Mouse (Mus musculus): Measurements from ENCODE around the gene Olfr373. TPM values are rescaled to one million over a fixed set of nuclear protein-coding genes. Genes with fewer than 3 reads are reported as not detected.

Olfr373 gene
- polyA plus RNA-seq, 1 experiment from 2014 or later = 0.05 TPM

- WGBS = under 1% methylated on average over 62 of the region's 62 CpGs
- Histone ChIP-seq H3K4me2 (peak overlapping the region; percentile 83), H3K9me3 (replicated peaks) (no peaks in the 10 kb centered on the region), H3K4me3 (replicated peaks) (peak overlapping the region; percentile 59), H3K36me3 (peaks cover 26% of the 10 kb centered on the region), H3K27ac (peak overlapping the region; percentile 100), H3K4me1 (peaks cover 49% of the 10 kb centered on the region), H3K9ac (peak overlapping the region; percentile 88), H3K27me3 (no peaks in the 10 kb centered on the region)
- peak; percentile 73 for ATAC-seq (replicated peaks; ENCODE audit: low FRiP score)
These were observed 52.7 kb downstream of the Olfr373 start for GRCm38 (mm10) chr8:72135446-72136301.

GRCm38 (mm10) chr8:72136302-72136978 lies 53.5 kb downstream of the Olfr373 start:
- H3K9ac ChIP-seq = peak overlapping the region; percentile 88
- H3K4me1 ChIP-seq = peaks cover 44% of the 10 kb centered on the region
- no peaks in the 10 kb centered on the region for H3K9me3 ChIP-seq (replicated peaks)
- peak overlapping the region; percentile 83 for H3K4me2 ChIP-seq
- H3K27ac ChIP-seq = peak overlapping the region; percentile 100
- peaks cover 33% of the 10 kb centered on the region for H3K36me3 ChIP-seq
- no peaks in the 10 kb centered on the region for H3K27me3 ChIP-seq
- peak overlapping the region; percentile 59 for H3K4me3 ChIP-seq (replicated peaks)
- WGBS = under 1% methylated on average over 18 of the region's 18 CpGs
- peak; percentile 61 for ATAC-seq (replicated peaks; ENCODE audit: low FRiP score)

GRCm38 (mm10) chr8:72137431-72137830 lies 54.5 kb downstream of the Olfr373 start:
- H3K9me3 ChIP-seq (replicated peaks) = no peaks in the 10 kb centered on the region
- WGBS = 74% methylated on average over 2 of the region's 2 CpGs
- no peak for ATAC-seq (replicated peaks; ENCODE audit: low FRiP score)
- H3K27me3 ChIP-seq = no peaks in the 10 kb centered on the region
- H3K27ac ChIP-seq = no peak overlapping the region; the same call in 1 of the 2 replicates
- peaks cover 43% of the 10 kb centered on the region for H3K36me3 ChIP-seq
- peak overlapping the region; percentile 83 for H3K4me2 ChIP-seq
- H3K4me1 ChIP-seq = peaks cover 41% of the 10 kb centered on the region
- H3K4me3 ChIP-seq (replicated peaks) = peak overlapping the region; percentile 59
- H3K9ac ChIP-seq = no peak overlapping the region

DNA sequence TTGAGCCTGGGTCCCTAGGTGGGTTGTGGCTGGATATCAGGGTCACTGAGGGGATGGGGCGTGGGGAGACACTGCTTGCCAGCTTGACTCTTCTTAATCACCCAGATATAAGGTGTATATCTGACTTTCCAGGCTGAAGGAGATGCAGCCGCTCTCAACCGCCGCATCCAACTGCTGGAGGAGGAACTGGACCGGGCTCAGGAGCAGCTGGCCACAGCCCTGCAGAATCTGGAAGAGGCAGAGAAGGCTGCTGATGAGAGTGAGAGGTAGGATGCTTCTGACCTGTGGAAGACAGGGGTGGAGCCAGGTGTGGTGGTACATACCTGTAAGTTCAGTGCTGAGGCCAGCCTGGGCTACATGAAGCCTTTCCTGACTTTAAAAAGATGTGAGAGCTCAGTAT lies 55.5 kb downstream of the Olfr373 start:
- Histone ChIP-seq H3K4me1 (peaks cover 30% of the 10 kb centered on the region), H3K27me3 (no peaks in the 10 kb centered on the region), H3K36me3 (peaks cover 53% of the 10 kb centered on the region), H3K9ac (no peak overlapping the region), H3K4me3 (replicated peaks) (no peak overlapping the region), H3K9me3 (replicated peaks) (no peaks in the 10 kb centered on the region), H3K27ac (no peak overlapping the region), H3K4me2 (0 out of 2 replicates have a peak overlapping the region, but pooled peaks have one; percentile 83)
- ATAC-seq (replicated peaks; ENCODE audit: low FRiP score) = no peak
- 94% methylated on average over 5 of the region's 5 CpGs for WGBS

DNA sequence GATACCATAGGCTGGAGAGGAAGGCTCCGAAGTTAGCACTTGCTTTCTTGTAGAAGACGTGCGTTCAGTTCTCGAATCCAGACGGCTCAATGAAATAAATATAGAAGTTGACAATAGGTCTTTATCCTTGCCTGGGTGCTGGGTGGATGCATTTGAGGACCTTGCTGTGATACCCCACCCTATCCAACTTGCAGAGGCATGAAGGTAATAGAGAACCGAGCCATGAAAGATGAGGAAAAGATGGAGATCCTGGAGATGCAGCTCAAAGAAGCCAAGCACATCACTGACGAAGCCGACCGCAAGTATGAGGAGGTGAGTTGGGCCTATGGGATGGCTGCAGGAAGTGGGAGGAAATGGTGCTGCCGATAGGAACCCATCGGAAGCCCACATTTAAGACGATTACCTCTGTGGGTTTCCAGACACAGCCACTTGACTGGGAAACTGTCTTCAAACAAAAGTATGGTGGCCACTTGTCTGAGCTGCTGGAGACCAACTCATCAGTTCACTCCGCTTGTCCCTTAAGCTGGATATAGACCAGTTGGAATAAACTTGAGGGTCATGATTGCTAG lies 60.4 kb downstream of the Olfr373 start:
- 91% methylated on average over 13 of the region's 13 CpGs for WGBS
- no peak for ATAC-seq (replicated peaks; ENCODE audit: low FRiP score)
- Histone ChIP-seq H3K27me3 (no peaks in the 10 kb centered on the region), H3K4me2 (no peak overlapping the region), H3K36me3 (peaks cover 98% of the 10 kb centered on the region), H3K9ac (no peak overlapping the region), H3K4me1 (peaks cover 4% of the 10 kb centered on the region; the same call in 1 of the 2 replicates), H3K9me3 (replicated peaks) (no peaks in the 10 kb centered on the region), H3K4me3 (replicated peaks) (no peak overlapping the region), H3K27ac (no peak overlapping the region)

DNA sequence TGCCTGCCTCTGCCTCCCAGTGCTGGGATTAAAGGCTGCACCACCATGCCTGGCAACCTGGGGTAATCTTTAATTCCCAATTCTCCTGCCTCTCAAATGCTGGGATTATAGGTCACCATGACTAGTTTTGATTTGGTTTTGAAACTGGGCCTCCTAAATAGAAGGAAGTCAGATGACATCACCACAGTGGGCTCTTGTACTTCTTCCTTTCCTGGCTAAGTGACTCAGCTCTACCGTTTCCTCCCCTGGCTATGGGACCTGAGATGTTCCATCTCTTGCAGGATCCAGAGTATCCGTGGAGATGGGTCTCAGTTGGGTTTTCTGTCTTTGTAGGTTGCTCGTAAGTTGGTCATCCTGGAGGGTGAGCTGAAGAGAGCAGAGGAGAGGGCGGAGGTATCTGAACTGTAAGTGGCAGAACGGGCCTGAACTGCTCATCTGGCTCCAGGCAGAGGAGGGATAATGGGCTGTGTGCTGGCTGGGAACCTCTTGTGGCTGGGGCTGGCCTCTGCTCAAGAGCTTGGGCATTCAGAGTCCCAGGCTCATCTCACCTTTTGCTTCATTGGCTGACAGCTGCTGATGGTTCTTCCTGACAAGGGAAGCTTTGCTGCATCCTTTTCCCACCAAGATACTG lies 61.5 kb downstream of the Olfr373 start:
- no peaks in the 10 kb centered on the region for H3K4me1 ChIP-seq
- H3K4me2 ChIP-seq = no peak overlapping the region
- no peak for ATAC-seq (replicated peaks; ENCODE audit: low FRiP score)
- H3K9ac ChIP-seq = no peak overlapping the region
- no peak overlapping the region for H3K4me3 ChIP-seq (replicated peaks)
- peaks cover 96% of the 10 kb centered on the region for H3K36me3 ChIP-seq
- H3K9me3 ChIP-seq (replicated peaks) = no peaks in the 10 kb centered on the region
- no peak overlapping the region for H3K27ac ChIP-seq
- H3K27me3 ChIP-seq = no peaks in the 10 kb centered on the region
- 87% methylated on average over 5 of the region's 5 CpGs for WGBS

- Histone ChIP-seq H3K4me1 (no peaks in the 10 kb centered on the region), H3K9me3 (replicated peaks) (no peaks in the 10 kb centered on the region), H3K36me3 (peaks cover 96% of the 10 kb centered on the region), H3K4me3 (replicated peaks) (no peak overlapping the region), H3K4me2 (no peak overlapping the region), H3K27me3 (no peaks in the 10 kb centered on the region), H3K9ac (no peak overlapping the region), H3K27ac (no peak overlapping the region)
- 84% methylated on average over 3 of the region's 3 CpGs for WGBS
- ATAC-seq (replicated peaks; ENCODE audit: low FRiP score) = no peak
These were observed 62.5 kb downstream of the Olfr373 start for GRCm38 (mm10) chr8:72145511-72145910.

GRCm38 (mm10) chr8:72146056-72146455 lies 63.1 kb downstream of the Olfr373 start:
- Histone ChIP-seq H3K4me2 (no peak overlapping the region), H3K36me3 (peaks cover 96% of the 10 kb centered on the region), H3K9ac (no peak overlapping the region), H3K4me3 (replicated peaks) (no peak overlapping the region), H3K4me1 (no peaks in the 10 kb centered on the region), H3K9me3 (replicated peaks) (no peaks in the 10 kb centered on the region), H3K27me3 (no peaks in the 10 kb centered on the region), H3K27ac (no peak overlapping the region)
- WGBS = 100% methylated on average over 1 of the region's 1 CpGs
- ATAC-seq (replicated peaks; ENCODE audit: low FRiP score) = no peak

DNA sequence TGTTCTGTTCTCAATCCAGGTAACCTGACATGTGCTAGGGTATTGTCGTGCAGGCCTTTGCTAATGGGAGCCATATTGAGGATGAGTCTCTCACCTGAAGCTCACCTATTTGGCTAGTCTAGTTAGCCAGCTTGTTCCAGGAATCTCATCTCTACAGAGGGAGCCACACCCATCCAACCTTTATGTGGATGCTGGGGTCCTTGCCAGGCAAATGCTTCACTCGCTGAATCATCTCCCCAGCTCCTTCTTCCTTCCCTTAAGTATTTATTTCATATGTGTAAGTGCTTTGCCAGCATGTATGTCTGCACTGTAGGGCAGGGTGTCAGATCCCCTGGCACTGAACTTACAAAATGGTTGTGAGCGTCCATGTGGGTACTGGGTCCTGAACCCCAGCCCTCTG lies 63.6 kb downstream of the Olfr373 start:
- no peak overlapping the region for H3K9ac ChIP-seq
- peak overlapping the region; percentile 37; the same call in 1 of the 2 replicates for H3K27ac ChIP-seq
- H3K4me1 ChIP-seq = no peaks in the 10 kb centered on the region
- ATAC-seq (replicated peaks; ENCODE audit: low FRiP score) = no peak
- H3K4me3 ChIP-seq (replicated peaks) = no peak overlapping the region
- H3K27me3 ChIP-seq = no peaks in the 10 kb centered on the region
- 92% methylated on average over 3 of the region's 3 CpGs for WGBS
- no peak overlapping the region for H3K4me2 ChIP-seq
- H3K36me3 ChIP-seq = peaks cover 96% of the 10 kb centered on the region
- H3K9me3 ChIP-seq (replicated peaks) = no peaks in the 10 kb centered on the region

DNA sequence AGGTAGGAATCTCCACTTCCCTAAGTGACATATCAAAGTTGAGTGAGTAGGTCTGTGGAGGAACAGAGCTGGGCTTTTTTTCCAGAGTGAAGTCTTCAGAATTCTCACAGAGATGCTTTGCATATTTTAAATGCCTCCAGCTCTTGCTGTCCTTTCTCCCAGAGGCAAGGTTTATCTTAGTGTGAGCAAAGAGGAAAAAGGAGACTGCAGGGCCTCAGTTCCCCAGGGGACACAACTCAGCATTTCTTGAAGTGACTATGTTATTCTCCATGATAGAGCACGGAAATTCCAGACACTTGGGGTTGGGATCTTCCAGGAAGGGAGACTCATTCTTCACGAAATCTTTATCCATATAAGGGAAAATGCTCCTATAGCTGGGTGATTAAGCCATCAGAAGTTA lies 64.3 kb downstream of the Olfr373 start:
- WGBS = 71% methylated on average over 2 of the region's 2 CpGs
- no peak overlapping the region for H3K9ac ChIP-seq

DNA sequence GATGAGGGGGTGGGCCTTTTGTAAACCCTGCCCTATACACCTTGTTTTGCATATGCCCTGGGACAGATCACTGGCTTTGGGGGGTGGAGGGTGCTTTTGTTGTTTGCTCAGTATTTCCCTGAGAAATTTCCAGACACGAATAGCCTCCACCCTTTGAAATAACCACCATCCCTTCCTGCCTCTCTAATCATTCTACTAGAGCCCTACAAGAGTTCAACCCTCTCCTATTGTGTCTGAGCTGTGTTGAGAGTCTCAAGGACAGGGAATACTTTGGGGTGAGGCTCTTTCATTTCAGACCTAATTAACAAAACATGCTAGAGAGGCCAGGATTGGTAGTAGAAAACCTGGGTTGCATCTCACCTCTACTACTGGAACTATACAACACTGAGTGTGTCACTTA lies 66.1 kb downstream of the Olfr373 start:
- no peaks in the 10 kb centered on the region for H3K9me3 ChIP-seq (replicated peaks)
- H3K9ac ChIP-seq = no peak overlapping the region
- peaks cover 96% of the 10 kb centered on the region for H3K36me3 ChIP-seq
- H3K27ac ChIP-seq = no peak overlapping the region
- no peak overlapping the region for H3K4me3 ChIP-seq (replicated peaks)
- WGBS = 85% methylated on average over 1 of the region's 1 CpGs
- H3K4me2 ChIP-seq = no peak overlapping the region
- no peak for ATAC-seq (replicated peaks; ENCODE audit: low FRiP score)
- no peaks in the 10 kb centered on the region for H3K27me3 ChIP-seq
- H3K4me1 ChIP-seq = no peaks in the 10 kb centered on the region

More for the DNA sequence above, 64.3 kb downstream of the Olfr373 start:
- Histone ChIP-seq H3K27me3 (no peaks in the 10 kb centered on the region), H3K4me2 (no peak overlapping the region), H3K27ac (peak overlapping the region; percentile 37; the same call in 1 of the 2 replicates), H3K4me1 (no peaks in the 10 kb centered on the region), H3K4me3 (replicated peaks) (no peak overlapping the region), H3K9me3 (replicated peaks) (no peaks in the 10 kb centered on the region), H3K36me3 (peaks cover 96% of the 10 kb centered on the region)
- no peak for ATAC-seq (replicated peaks; ENCODE audit: low FRiP score)
